Mouse (Mus musculus): ENCODE results near the gene Pcsk7.

DNA sequence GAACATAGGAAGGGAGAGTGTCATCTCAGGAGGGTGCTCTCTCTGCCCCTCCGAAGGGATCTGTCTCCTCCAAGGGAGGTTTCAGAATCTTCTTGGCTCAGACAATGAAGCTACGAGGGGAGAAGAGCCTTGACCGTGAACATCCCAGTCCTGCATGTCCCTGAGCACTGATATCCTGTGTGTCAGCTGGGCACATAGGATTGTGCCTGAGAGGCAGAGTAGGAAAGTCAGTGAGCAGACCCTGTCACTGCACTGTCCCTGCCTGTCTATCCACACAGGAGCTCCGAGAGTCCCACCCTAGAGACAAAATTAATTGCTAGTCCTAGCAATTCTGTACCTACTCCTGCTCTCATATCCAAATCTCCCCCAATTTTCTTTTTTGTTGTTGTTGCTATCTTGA lies 45.8 kb downstream of the Pcsk7 start:
- TF ChIP-seq CTCF (IDR thresholded peaks at IDR 0.05; ENCODE audit: low read depth): no peak
- TF ChIP-seq EP300 (IDR thresholded peaks at IDR 0.05; ENCODE audit: low read depth): no peak
